Comparison of ENCODE assay signal across 8 mouse cellular contexts in genomic region chr14:30714799-30715617, GRCm38 (mm10). TPM values are rescaled to one million over a fixed set of nuclear protein-coding genes. Genes with fewer than 3 reads are reported as not detected.
DNase-seq lines count a peak whose midpoint lies in the region; ATAC-seq lines count a peak whose summit lies in the region.

TSS of gene Sfmbt1 (plus strand) at chr14:30714849.

- intact Hi-C loops in heart, postnatal 14 days (cut with DNase I): no loop called here

- no peaks in the 10 kb centered on the region for H3K9me3 ChIP-seq in kidney, embryonic 14.5 days (ENCODE audit: control insufficient read depth, low read length)
- no peaks in the 10 kb centered on the region for H3K9me3 ChIP-seq in embryonic facial prominence, embryonic 14.5 days (ENCODE audit: control insufficient read depth, low read length)

- DNase-seq in kidney, adult 11 months: no peak
- DNase-seq in ZHBTc4 (ENCODE audit: low read depth, low spot score): peak; percentile 88
- DNase-seq in embryonic facial prominence, embryonic 14.5 days (ENCODE audit: low spot score): peak; percentile 39
- no peak for DNase-seq in heart, postnatal 14 days
- DNase-seq in layer of hippocampus, postnatal 36 days: no peak
- DNase-seq in urinary bladder, postnatal 14 days (ENCODE audit: low spot score): peak; percentile 76

- peak; percentile 54 for ATAC-seq in kidney, embryonic 14.5 days (ENCODE audit: low FRiP score, low TSS enrichment)
- ATAC-seq in embryonic facial prominence, embryonic 14.5 days (ENCODE audit: low read depth): peak; percentile 41
- peak; percentile 31 for ATAC-seq in megakaryocyte, adult 5-6 weeks (ENCODE audit: poor library complexity, severe bottlenecking)

- WGBS in kidney, embryonic 14.5 days: 2% methylated on average over 70 of the region's 87 CpGs
- 3% methylated on average over 36 of the region's 87 CpGs for WGBS in embryonic facial prominence, embryonic 14.5 days

- H3K27me3 ChIP-seq in kidney, embryonic 14.5 days (ENCODE audit: control insufficient read depth, insufficient read depth, low read length): peaks cover 10% of the 10 kb centered on the region
- H3K27me3 ChIP-seq in embryonic facial prominence, embryonic 14.5 days (replicated peaks; ENCODE audit: control insufficient read depth, insufficient read depth, low read length): peaks cover 12% of the 10 kb centered on the region

- peak within 1 kb of the TSS; percentile 77 for H3K27ac ChIP-seq in kidney, embryonic 14.5 days (ENCODE audit: low read depth, low read length)
- peak within 1 kb of the TSS; percentile 88 for H3K27ac ChIP-seq in embryonic facial prominence, embryonic 14.5 days (replicated peaks; ENCODE audit: low read depth, low read length)

- peak within 1 kb of the TSS; percentile 93 for H3K9ac ChIP-seq in kidney, embryonic 14.5 days (ENCODE audit: low read depth, low read length)
- peak within 1 kb of the TSS; percentile 91 for H3K9ac ChIP-seq in embryonic facial prominence, embryonic 14.5 days (ENCODE audit: low read depth, low read length)

- H3K4me1 ChIP-seq in kidney, embryonic 14.5 days (ENCODE audit: control insufficient read depth, insufficient read depth, low read length): peaks cover 7% of the 10 kb centered on the region
- 0 out of 2 replicates have a peak, but pooled peaks cover 3% of the 10 kb centered on the region for H3K4me1 ChIP-seq in embryonic facial prominence, embryonic 14.5 days (ENCODE audit: control insufficient read depth, insufficient read depth, low read length)

- peak within 1 kb of the TSS; percentile 88 for H3K4me3 ChIP-seq in kidney, embryonic 14.5 days (ENCODE audit: low read length)
- H3K4me3 ChIP-seq in embryonic facial prominence, embryonic 14.5 days (ENCODE audit: low read depth, low read length): peak within 1 kb of the TSS; percentile 89

- H3K36me3 ChIP-seq in kidney, embryonic 14.5 days (ENCODE audit: control insufficient read depth, insufficient read depth, low read length): no peaks in the 10 kb centered on the region
- no peaks in the 10 kb centered on the region for H3K36me3 ChIP-seq in embryonic facial prominence, embryonic 14.5 days (ENCODE audit: control insufficient read depth, insufficient read depth, low read length)

- peak within 1 kb of the TSS; percentile 84 for H3K4me2 ChIP-seq in kidney, embryonic 14.5 days (replicated peaks; ENCODE audit: low read depth, low read length)
- H3K4me2 ChIP-seq in embryonic facial prominence, embryonic 14.5 days (ENCODE audit: low read depth, low read length): peak within 1 kb of the TSS; percentile 79

RNA-seq across cellular contexts. Expression of gene Sfmbt1, which starts in this region (rescaled TPM):
- 8.5 and 18.0 TPM in 2 replicates for polyA plus RNA-seq in kidney, embryonic 14.5 days (2014; fragmentation: Nextera tagmentation; extraction: Ambion mirVana)
- 14.2 and 14.9 TPM in 2 replicates for polyA plus RNA-seq in embryonic facial prominence, embryonic 14.5 days (2014; fragmentation: Nextera tagmentation; extraction: Ambion mirVana)
- 10 to 100 TPM; 11.6 to 12.9 TPM for total RNA-seq in heart, postnatal 14 days (2021)
- 10 to 100 TPM; 32.3 to 33.0 TPM for total RNA-seq in layer of hippocampus, postnatal 36 days (2021)
- total RNA-seq in megakaryocyte, adult 5-6 weeks (2015): 6.5 and 7.0 TPM in 2 replicates
- 7.3 and 7.6 TPM in 2 replicates for total RNA-seq in megakaryocyte, adult 5-6 weeks (2017)

Comparison
In these comparisons a context has a peak if more than half of its experiments do, and no peak if none do; other contexts are left out.
1. DNase-seq: peak in ZHBTc4 (single experiment), embryonic facial prominence, embryonic 14.5 days (single experiment) and urinary bladder, postnatal 14 days (single experiment); none in kidney, adult 11 months (single experiment), heart, postnatal 14 days (0 of 2) and layer of hippocampus, postnatal 36 days (0 of 2).
2. Peak in every context shown above with its lines, with median percentiles within 50 percentile points of each other: ATAC-seq.